Mouse (Mus musculus) MEL (cell line): ENCODE measurements around the gene Notum.

Experiments used
- CHD1 ChIP-seq: IDR thresholded peaks from 2 replicates; pipeline ENCODE4 v1.6.1; 2012; ENCODE audit warnings: low read depth, mild to moderate bottlenecking, inconsistent platforms, low read length, improper control_type of control experiment
- CTCF ChIP-seq, 3 experiments: IDR thresholded peaks in 2 of 3; conservative IDR thresholded peaks in 1 of 3; 2 replicates each; pipeline ENCODE4 v1.5.1; 2011 to 2012; ENCODE audit warnings: low read length in 3 of 3, low read depth in 2 of 3, mild to moderate bottlenecking in 2 of 3, improper control_type of control experiment in 1 of 3, inconsistent platforms in 1 of 3, mixed read lengths in 1 of 3, moderate library complexity in 1 of 3; ENCODE audit not compliant: control insufficient read depth in 1 of 3, insufficient read depth in 1 of 3, poor library complexity in 1 of 3, severe bottlenecking in 1 of 3
- GATA1 ChIP-seq: IDR thresholded peaks from 2 replicates; pipeline ENCODE4 v1.6.1; 2011; ENCODE audit warnings: low read depth, low read length, improper control_type of control experiment
- HCFC1 ChIP-seq: IDR thresholded peaks from 2 replicates; pipeline ENCODE4 v1.6.1; 2012; ENCODE audit warnings: low read depth, mild to moderate bottlenecking, inconsistent platforms, low read length, improper control_type of control experiment, moderate library complexity
- JUND ChIP-seq: IDR thresholded peaks from 2 replicates; pipeline ENCODE4 v1.6.1; 2011; ENCODE audit warnings: low read depth, mild to moderate bottlenecking, improper control_type of control experiment, low read length
- KAT2A ChIP-seq: conservative IDR thresholded peaks from 2 replicates; pipeline ENCODE4 v1.6.1; 2012; ENCODE audit warnings: low read depth, low read length, improper control_type of control experiment, inconsistent platforms
- MAFK ChIP-seq: IDR thresholded peaks from 2 replicates; pipeline ENCODE4 v1.6.1; 2011; ENCODE audit warnings: low read depth, mild to moderate bottlenecking, low read length, improper control_type of control experiment, borderline replicate concordance
- MAX ChIP-seq: IDR thresholded peaks from 2 replicates; pipeline ENCODE4 v1.6.1; 2011; ENCODE audit warnings: low read length, improper control_type of control experiment
- NRF1 ChIP-seq: IDR thresholded peaks from 2 replicates; pipeline ENCODE4 v1.6.1; 2014; ENCODE audit warnings: low read depth, mild to moderate bottlenecking, inconsistent platforms, low read length, improper control_type of control experiment, moderate library complexity; ENCODE audit not compliant: poor library complexity, insufficient read depth, severe bottlenecking
- POLR2A ChIP-seq, 2 experiments: IDR thresholded peaks; 2 replicates each; pipeline ENCODE4 v1.6.1; 2011 to 2012; ENCODE audit warnings: low read length in 2 of 2, mild to moderate bottlenecking in 2 of 2, control low read depth in 1 of 2, improper control_type of control experiment in 1 of 2, low read depth in 1 of 2, moderate library complexity in 1 of 2; ENCODE audit not compliant: control insufficient read depth in 1 of 2, insufficient read depth in 1 of 2, poor library complexity in 1 of 2
- TBP ChIP-seq: IDR thresholded peaks from 2 replicates; pipeline ENCODE4 v1.8.0; 2011; ENCODE audit warnings: low read depth, low read length, improper control_type of control experiment
- USF1 ChIP-seq: IDR thresholded peaks from 2 replicates; pipeline ENCODE4 v1.6.1; 2014; ENCODE audit warnings: low read depth, mild to moderate bottlenecking, inconsistent platforms, low read length, improper control_type of control experiment, moderate library complexity

- TF ChIP-seq POLR2A (IDR thresholded peaks at IDR 0.05; ENCODE audit: control insufficient read depth in 1 of 2, insufficient read depth in 1 of 2, low read depth in 1 of 2, low read length in 2 of 2, poor library complexity in 1 of 2) (peak; percentile 85 to 94), KAT2A (no peak; the same call in 1 of the 2 replicates), TBP (peak; percentile 78), CTCF (IDR thresholded peaks at IDR 0.05 in 2 of 3, conservative IDR thresholded peaks at IDR 0.05 in 1 of 3; ENCODE audit: control insufficient read depth in 1 of 3, insufficient read depth in 1 of 3, low read depth in 2 of 3, low read length in 3 of 3, poor library complexity in 1 of 3, severe bottlenecking in 1 of 3) (no peak), HCFC1 (peak; percentile 83), NRF1 (0 out of 2 replicates have a peak, but pooled peaks have one; percentile 30), CHD1 (no peak), JUND (no peak), MAX (peak; percentile 96), GATA1 (no peak), MAFK (no peak), USF1 (peak; percentile 99)
Measured at GRCm38 (mm10) chr11:120672687-120673593, 12.0 kb upstream of the Notum start, which contains the start of gene Aspscr1.
